10 mouse cellular contexts compared by ENCODE assay signal in the genomic region with DNA sequence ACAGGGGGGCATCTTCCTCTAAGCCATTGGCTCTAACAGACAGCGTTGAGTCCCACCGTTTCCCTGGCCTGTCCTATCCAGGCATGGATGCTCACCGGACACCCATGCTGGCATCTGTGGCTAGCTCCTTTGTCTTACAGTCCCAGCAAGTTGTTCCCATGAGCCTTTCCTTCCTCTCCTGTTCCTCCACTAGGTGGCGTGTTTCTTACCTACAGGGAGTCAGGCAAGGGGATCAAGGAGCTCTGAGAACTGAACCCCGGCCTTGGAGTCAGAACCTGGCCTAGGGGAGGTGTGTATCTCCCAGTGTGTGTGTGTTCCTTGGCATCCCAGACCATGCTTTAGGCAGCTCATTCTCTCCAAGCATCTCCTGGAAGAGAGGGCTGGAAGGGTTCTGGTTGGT. TPM values are rescaled to one million over a fixed set of nuclear protein-coding genes. Genes with fewer than 3 reads are reported as not detected.
DNase-seq lines count a peak whose midpoint lies in the region; ATAC-seq and TF ChIP-seq lines count a peak whose summit lies in the region.
"Had no signal": no experiment of that assay in that cellular context is flagged by ENCODE, and none has a peak within 500 bp of the region (broad histone marks: within the 10 kb centered on the region; RNA-seq: fewer than 3 reads in every experiment).

No protein-coding gene starts in this region.

- no peak overlapping the region for H3K27ac ChIP-seq in forebrain, postnatal 0 days (ENCODE audit: low read depth, low read length)
- no peak overlapping the region for H3K27ac ChIP-seq in forebrain, embryonic 11.5 days (ENCODE audit: low read depth, low read length)
- no peak overlapping the region for H3K27ac ChIP-seq in midbrain, postnatal 0 days (ENCODE audit: low read depth, low read length)
- H3K27ac ChIP-seq: hindbrain, embryonic 15.5 days; neural tube, embryonic 12.5 days had no signal

- no peak overlapping the region for H3K4me3 ChIP-seq in forebrain, postnatal 0 days (ENCODE audit: low read depth, low read length)
- H3K4me3 ChIP-seq in forebrain, embryonic 11.5 days (ENCODE audit: low read depth, low read length), result no peak overlapping the region
- no peak overlapping the region for H3K4me3 ChIP-seq in midbrain, postnatal 0 days (ENCODE audit: low read depth, low read length)
- H3K4me3 ChIP-seq: hindbrain, embryonic 15.5 days; neural tube, embryonic 12.5 days had no signal

- 5% methylated on average over 5 of the region's 5 CpGs for WGBS in forebrain, postnatal 0 days
- 2% methylated on average over 5 of the region's 5 CpGs for WGBS in forebrain, embryonic 11.5 days
- 12% methylated on average over 5 of the region's 5 CpGs for WGBS in midbrain, postnatal 0 days

- no peaks in the 10 kb centered on the region for H3K9me3 ChIP-seq in forebrain, postnatal 0 days (ENCODE audit: low read length)
- H3K9me3 ChIP-seq in forebrain, embryonic 11.5 days (ENCODE audit: control insufficient read depth, low read length), result no peaks in the 10 kb centered on the region
- no peaks in the 10 kb centered on the region for H3K9me3 ChIP-seq in midbrain, postnatal 0 days (ENCODE audit: low read length)
- H3K9me3 ChIP-seq: hindbrain, embryonic 15.5 days; neural tube, embryonic 12.5 days had no signal

- H3K4me1 ChIP-seq in forebrain, postnatal 0 days (ENCODE audit: insufficient read depth), result no peaks in the 10 kb centered on the region
- no peaks in the 10 kb centered on the region for H3K4me1 ChIP-seq in forebrain, embryonic 11.5 days (replicated peaks; ENCODE audit: control insufficient read depth, insufficient read depth, low read length)
- no peaks in the 10 kb centered on the region for H3K4me1 ChIP-seq in midbrain, postnatal 0 days (ENCODE audit: insufficient read depth, low read length)

- H3K9ac ChIP-seq in forebrain, postnatal 0 days, result no peak overlapping the region
- no peak overlapping the region for H3K9ac ChIP-seq in forebrain, embryonic 11.5 days (ENCODE audit: low read length)
- H3K9ac ChIP-seq in midbrain, postnatal 0 days (replicated peaks; ENCODE audit: low read length, poor library complexity, severe bottlenecking), result no peak overlapping the region
- H3K9ac ChIP-seq: hindbrain, embryonic 15.5 days; neural tube, embryonic 12.5 days had no signal

- no peak overlapping the region for H3K4me2 ChIP-seq in forebrain, postnatal 0 days (ENCODE audit: low read depth)
- no peak overlapping the region for H3K4me2 ChIP-seq in forebrain, embryonic 11.5 days (ENCODE audit: low read depth, low read length, severe bottlenecking)
- H3K4me2 ChIP-seq in midbrain, postnatal 0 days (ENCODE audit: low read depth, low read length, poor library complexity, severe bottlenecking), result no peak overlapping the region
- H3K4me2 ChIP-seq: hindbrain, embryonic 15.5 days; neural tube, embryonic 12.5 days had no signal

- ATAC-seq in forebrain, postnatal 0 days, result no peak
- ATAC-seq in forebrain, embryonic 11.5 days (replicated peaks; ENCODE audit: low FRiP score), result no peak
- no peak for ATAC-seq in midbrain, postnatal 0 days (ENCODE audit: low FRiP score)

- DNase-seq in forebrain, postnatal 0 days, result peak; percentile 52
- no peak for DNase-seq in forebrain, embryonic 11.5 days (ENCODE audit: low spot score)
- peak; percentile 15 to 39 for DNase-seq in right cerebral cortex, adult 2 months (ENCODE audit: low spot score in 2 of 2)
- DNase-seq in right cerebral cortex, postnatal 14 days, result no peak
- DNase-seq in embryo, embryonic 11 days, result peak; percentile 71
- peak; percentile 49 for DNase-seq in midbrain, postnatal 0 days (ENCODE audit: low spot score)
- DNase-seq in yolk sac, embryonic 10.5 days (ENCODE audit: low spot score), result no peak
- no peak for DNase-seq in spleen, postnatal 10 days (ENCODE audit: low spot score in 2 of 2)

- no peaks in the 10 kb centered on the region; the same call in 1 of the 2 replicates for H3K36me3 ChIP-seq in forebrain, postnatal 0 days (ENCODE audit: insufficient read depth)
- no peaks in the 10 kb centered on the region for H3K36me3 ChIP-seq in forebrain, embryonic 11.5 days (ENCODE audit: control insufficient read depth, insufficient read depth, low read length)
- H3K36me3 ChIP-seq in midbrain, postnatal 0 days (ENCODE audit: insufficient read depth, low read length), result peaks cover 11% of the 10 kb centered on the region; the same call in 1 of the 2 replicates
- H3K36me3 ChIP-seq: hindbrain, embryonic 15.5 days; neural tube, embryonic 12.5 days had no signal

- peaks cover 3% of the 10 kb centered on the region; the same call in 1 of the 2 replicates for H3K27me3 ChIP-seq in forebrain, postnatal 0 days (ENCODE audit: insufficient read depth, low read length)
- peaks cover 14% of the 10 kb centered on the region; the same call in 1 of the 2 replicates for H3K27me3 ChIP-seq in forebrain, embryonic 11.5 days (ENCODE audit: control insufficient read depth, insufficient read depth, low read length)
- peaks cover 4% of the 10 kb centered on the region for H3K27me3 ChIP-seq in midbrain, postnatal 0 days (ENCODE audit: insufficient read depth, low read length)

- TF ChIP-seq CTCF in forebrain, postnatal 0 days (IDR thresholded peaks at IDR 0.05; ENCODE audit: low read depth), result peak; percentile 63
- peak; percentile 72 for TF ChIP-seq CTCF in midbrain, postnatal 0 days (IDR thresholded peaks at IDR 0.05)

RNA-seq across cellular contexts. Expression of a gene that starts 27.7 kb away (rescaled TPM):
- 20.5 and 23.9 TPM in 2 replicates for total RNA-seq in forebrain, postnatal 0 days (2014; rRNA removed)
- 6.6 and 9.5 TPM in 2 replicates for polyA plus RNA-seq in forebrain, postnatal 0 days (2015; fragmentation: Nextera tagmentation; extraction: Ambion mirVana)
- 0.72 and 0.77 TPM in 2 replicates for polyA plus RNA-seq in forebrain, embryonic 11.5 days (2014; fragmentation: Nextera tagmentation; extraction: Ambion mirVana)
- 49.9 and 51.1 TPM in 2 replicates for total RNA-seq in midbrain, postnatal 0 days (2014; rRNA removed)
- 17.3 and 18.3 TPM in 2 replicates for polyA plus RNA-seq in midbrain, postnatal 0 days (2015; fragmentation: Nextera tagmentation; extraction: Ambion mirVana)

RNA-seq across cellular contexts. Expression of a gene that starts 30.3 kb away (rescaled TPM):
- 47.7 and 53.1 TPM in 2 replicates for total RNA-seq in forebrain, postnatal 0 days (2014; rRNA removed)
- polyA plus RNA-seq in forebrain, postnatal 0 days (2015; fragmentation: Nextera tagmentation; extraction: Ambion mirVana), result 42.2 and 43.5 TPM in 2 replicates
- 8.2 and 11.3 TPM in 2 replicates for polyA plus RNA-seq in forebrain, embryonic 11.5 days (2014; fragmentation: Nextera tagmentation; extraction: Ambion mirVana)
- 48.5 and 48.8 TPM in 2 replicates for total RNA-seq in midbrain, postnatal 0 days (2014; rRNA removed)
- 38.8 and 44.4 TPM in 2 replicates for polyA plus RNA-seq in midbrain, postnatal 0 days (2015; fragmentation: Nextera tagmentation; extraction: Ambion mirVana)

RNA-seq across cellular contexts. Expression of a gene that starts 36.1 kb away (rescaled TPM):
- 61.9 and 64.6 TPM in 2 replicates for total RNA-seq in forebrain, postnatal 0 days (2014; rRNA removed)
- polyA plus RNA-seq in forebrain, postnatal 0 days (2015; fragmentation: Nextera tagmentation; extraction: Ambion mirVana), result 46.1 and 49.3 TPM in 2 replicates
- 10.0 and 10.7 TPM in 2 replicates for polyA plus RNA-seq in forebrain, embryonic 11.5 days (2014; fragmentation: Nextera tagmentation; extraction: Ambion mirVana)
- 62.7 and 79.7 TPM in 2 replicates for total RNA-seq in midbrain, postnatal 0 days (2014; rRNA removed)
- 39.0 and 39.7 TPM in 2 replicates for polyA plus RNA-seq in midbrain, postnatal 0 days (2015; fragmentation: Nextera tagmentation; extraction: Ambion mirVana)

RNA-seq across cellular contexts. Expression of a gene that starts 42.9 kb away (rescaled TPM):
- 53.9 and 57.1 TPM in 2 replicates for total RNA-seq in forebrain, postnatal 0 days (2014; rRNA removed)
- polyA plus RNA-seq in forebrain, postnatal 0 days (2015; fragmentation: Nextera tagmentation; extraction: Ambion mirVana), result 67.4 and 78.2 TPM in 2 replicates
- 19.7 and 21.1 TPM in 2 replicates for polyA plus RNA-seq in forebrain, embryonic 11.5 days (2014; fragmentation: Nextera tagmentation; extraction: Ambion mirVana)
- 60.0 and 71.3 TPM in 2 replicates for total RNA-seq in midbrain, postnatal 0 days (2014; rRNA removed)
- polyA plus RNA-seq in midbrain, postnatal 0 days (2015; fragmentation: Nextera tagmentation; extraction: Ambion mirVana), result 64.3 and 72.3 TPM in 2 replicates

Comparison
In these comparisons a context has a peak if more than half of its experiments do, and no peak if none do; other contexts are left out.
1. DNase-seq: peak in forebrain, postnatal 0 days (single experiment), right cerebral cortex, adult 2 months (2 of 2), embryo, embryonic 11 days (single experiment) and midbrain, postnatal 0 days (single experiment); none in forebrain, embryonic 11.5 days (single experiment), right cerebral cortex, postnatal 14 days (single experiment), yolk sac, embryonic 10.5 days (single experiment) and spleen, postnatal 10 days (0 of 2).